Mouse (Mus musculus): ENCODE results near the gene Tmem45a. TPM values are rescaled to one million over a fixed set of nuclear protein-coding genes. Genes with fewer than 3 reads are reported as not detected.

Gene Tmem45a
- not detected in 4 replicates for total RNA-seq (2023)

GRCm38 (mm10) chr16:56885824-56886615, at the start of gene Tmem45a:
TSS of gene Tmem45a (minus strand) at chr16:56886166.

DNA sequence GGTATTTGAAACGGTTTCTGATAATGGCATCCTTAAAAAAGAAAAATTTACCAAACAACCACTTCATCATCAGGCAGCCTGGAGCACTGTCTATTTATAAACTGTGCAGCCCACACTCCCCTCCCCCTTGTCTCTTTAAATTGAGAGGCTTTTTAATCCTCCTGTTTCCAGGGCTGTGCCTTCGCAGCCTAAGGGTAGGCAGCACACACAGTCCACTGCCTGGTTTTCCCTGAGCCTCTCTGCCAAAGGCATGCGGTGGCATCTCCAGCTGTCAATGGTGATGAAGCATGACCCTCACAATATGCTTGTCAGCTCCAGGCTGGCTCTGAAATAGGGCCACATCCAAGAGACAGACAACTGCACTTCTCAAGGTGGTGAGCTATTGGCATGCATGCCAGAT, 42.1 kb upstream of the Tmem45a start, which contains the start of gene Lnp1:
TSS of gene Lnp1 (minus strand) at position 39 of the 400 bp plus-strand sequence.

GRCm38 (mm10) chr16:56795481-56796139, 90.4 kb downstream of the Tmem45a start, which contains the start of gene Adgrg7:
TSS of gene Adgrg7 (minus strand) at chr16:56795855.

Other genes with a start within 250 kb of the Tmem45a start
- gene Tfg, start 168.7 kb downstream of the Tmem45a start, total RNA-seq (2023): 27.4 to 32.2 TPM (median 28.8 TPM) in 4 replicates
- gene Adgrg7, start 90.3 kb downstream of the Tmem45a start, total RNA-seq (2023): 0.19 to 0.21 TPM in 2 of 4 replicates, not detected in the others
- not detected in 4 replicates for gene Lnp1, start 41.9 kb upstream of the Tmem45a start, total RNA-seq (2023)
- gene Tmem45a2, start 185.2 kb upstream of the Tmem45a start, total RNA-seq (2023): not detected in 4 replicates
- 27.2 to 29.3 TPM (median 28.8 TPM) in 4 replicates for gene Tomm70a, start 235.5 kb upstream of the Tmem45a start, total RNA-seq (2023)

Measured in B cell, adult 62 days (primary cell).